Mouse (Mus musculus) heart, adult 18-20 months (tissue): ENCODE results near the gene Ddx1. TPM values are rescaled to one million over a fixed set of nuclear protein-coding genes. Genes with fewer than 3 reads are reported as not detected.
A peak's percentile ranks its signal among the peaks of the same experiment; 100 is the strongest.
"Not testable (repeated sequence)": the region's sequence is repeated elsewhere in the genome, so short reads cannot be mapped to it uniquely, and the experiment has no call there.

Experiments used
- DNase-seq, 2 experiments: peaks; one replicate each; pipeline ENCODE4 v3.0.0; 2021 to 2022; ENCODE audit warnings: mixed read lengths in 1 of 2
- total RNA-seq, 2 experiments: library from RNA; stranded (reverse); gene quantifications; 2 replicates each; pipeline ENCODE4 v1.2.3; 2021

Gene Ddx1
- total RNA-seq, 2 experiments from 2014 or later, result 85.6 to 94.4 TPM

GRCm38 (mm10) chr12:13205733-13206132 lies 43.3 kb downstream of the Ddx1 start:
- no peak for DNase-seq

- DNase-seq, result peak in 1 of 2 experiments; percentile 18
These were observed 46.7 kb downstream of the Ddx1 start for GRCm38 (mm10) chr12:13202322-13202721.

GRCm38 (mm10) chr12:13200576-13200975 lies 48.4 kb downstream of the Ddx1 start:
- DNase-seq, result no peak

GRCm38 (mm10) chr12:13199338-13200301 lies 49.4 kb downstream of the Ddx1 start:
- DNase-seq, result no peak

GRCm38 (mm10) chr12:13198157-13198556 lies 50.9 kb downstream of the Ddx1 start:
- DNase-seq, result no peak

GRCm38 (mm10) chr12:13196146-13196545 lies 52.9 kb downstream of the Ddx1 start:
- DNase-seq, result no peak

- no peak for DNase-seq
These were observed 53.5 kb downstream of the Ddx1 start for GRCm38 (mm10) chr12:13195506-13195905.

GRCm38 (mm10) chr12:13188059-13188700 lies 60.8 kb downstream of the Ddx1 start:
- no peak for DNase-seq

GRCm38 (mm10) chr12:13186209-13186608 lies 62.8 kb downstream of the Ddx1 start:
- DNase-seq, result no peak

GRCm38 (mm10) chr12:13184873-13185361 lies 64.1 kb downstream of the Ddx1 start:
- no peak for DNase-seq

- DNase-seq, result not testable (repeated sequence)
These were observed 64.9 kb downstream of the Ddx1 start for GRCm38 (mm10) chr12:13184136-13184535.

- no peak for DNase-seq
These were observed 66.8 kb downstream of the Ddx1 start for GRCm38 (mm10) chr12:13182220-13182619.

GRCm38 (mm10) chr12:13181721-13182120 lies 67.3 kb downstream of the Ddx1 start:
- no peak for DNase-seq

GRCm38 (mm10) chr12:13180715-13181335 lies 68.2 kb downstream of the Ddx1 start:
- no peak for DNase-seq

- DNase-seq, result no peak
These were observed 68.7 kb downstream of the Ddx1 start for GRCm38 (mm10) chr12:13180332-13180714.

- DNase-seq, result peak; percentile 25 to 68
These were observed 71.4 kb downstream of the Ddx1 start for GRCm38 (mm10) chr12:13177606-13178005.

- no peak for DNase-seq
These were observed 72.1 kb downstream of the Ddx1 start for GRCm38 (mm10) chr12:13176927-13177326.

GRCm38 (mm10) chr12:13176136-13176535 lies 72.9 kb downstream of the Ddx1 start:
- no peak for DNase-seq

GRCm38 (mm10) chr12:13174022-13174421 lies 75.0 kb downstream of the Ddx1 start:
- DNase-seq, result no peak

GRCm38 (mm10) chr12:13168073-13168472 lies 80.9 kb downstream of the Ddx1 start:
- no peak for DNase-seq

- DNase-seq, result no peak
These were observed 81.9 kb downstream of the Ddx1 start for GRCm38 (mm10) chr12:13167116-13167515.
